8 mouse cellular contexts compared by ENCODE assay signal in the genomic region with DNA sequence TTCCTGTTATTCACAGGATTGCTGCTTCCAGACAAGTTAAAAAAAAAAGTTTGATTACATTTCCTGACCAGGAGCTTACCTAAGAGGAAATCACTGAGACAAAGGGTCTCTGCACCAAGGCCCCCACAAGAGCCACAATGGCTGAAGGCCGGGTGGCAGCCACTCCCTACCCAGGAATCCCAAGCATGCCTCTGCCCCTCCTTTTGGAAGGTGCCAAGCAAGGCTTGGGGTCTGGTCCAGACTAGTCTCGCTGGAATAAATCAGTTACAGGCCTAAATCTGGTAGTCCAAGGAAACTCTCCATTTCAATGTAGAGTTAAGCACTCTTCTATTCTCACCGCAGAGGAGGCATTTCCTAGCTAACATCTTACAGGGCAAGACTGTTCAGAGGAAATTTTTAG.
DNase-seq lines count a peak whose midpoint lies in the region; ATAC-seq lines count a peak whose summit lies in the region.

No protein-coding gene starts in this region.

- peak; percentile 7 for DNase-seq in testis, postnatal 14 days (ENCODE audit: low spot score)
- no peak for DNase-seq in testis, postnatal 10 days (ENCODE audit: low spot score)
- peak; percentile 45 for DNase-seq in heart, postnatal 25 days (ENCODE audit: low spot score)
- DNase-seq in layer of hippocampus, postnatal 10 days (ENCODE audit: low spot score in 2 of 2): no peak
- no peak for DNase-seq in right cerebral cortex, postnatal 10 days (ENCODE audit: low spot score in 2 of 2)

- peaks cover 55% of the 10 kb centered on the region for H3K4me1 ChIP-seq in limb, embryonic 12.5 days (replicated peaks)
- 0 out of 2 replicates have a peak, but pooled peaks cover 9% of the 10 kb centered on the region for H3K4me1 ChIP-seq in neural tube, embryonic 14.5 days (ENCODE audit: control insufficient read depth, insufficient read depth, low read length)

- no peaks in the 10 kb centered on the region for H3K36me3 ChIP-seq in limb, embryonic 12.5 days
- no peaks in the 10 kb centered on the region for H3K36me3 ChIP-seq in neural tube, embryonic 14.5 days (ENCODE audit: control insufficient read depth, insufficient read depth, low read length)

- H3K9ac ChIP-seq in limb, embryonic 12.5 days (replicated peaks): no peak overlapping the region
- H3K9ac ChIP-seq in neural tube, embryonic 14.5 days (replicated peaks; ENCODE audit: low read depth, low read length): no peak overlapping the region

- H3K4me3 ChIP-seq in limb, embryonic 12.5 days (replicated peaks): peak overlapping the region; percentile 74; the same call in 1 of the 2 replicates
- H3K4me3 ChIP-seq in neural tube, embryonic 14.5 days (ENCODE audit: low read depth, low read length): no peak overlapping the region

- H3K27me3 ChIP-seq in limb, embryonic 12.5 days: peaks cover 19% of the 10 kb centered on the region
- no peaks in the 10 kb centered on the region for H3K27me3 ChIP-seq in neural tube, embryonic 14.5 days (ENCODE audit: control insufficient read depth, insufficient read depth, low read length)

- WGBS in limb, embryonic 12.5 days: 14% methylated on average over 3 of the region's 3 CpGs
- WGBS in neural tube, embryonic 14.5 days: 34% methylated on average over 3 of the region's 3 CpGs

- H3K4me2 ChIP-seq in limb, embryonic 12.5 days: peak overlapping the region; percentile 98
- H3K4me2 ChIP-seq in neural tube, embryonic 14.5 days (ENCODE audit: low read depth, low read length): peak overlapping the region; percentile 91

- no peaks in the 10 kb centered on the region for H3K9me3 ChIP-seq in limb, embryonic 12.5 days
- no peaks in the 10 kb centered on the region for H3K9me3 ChIP-seq in neural tube, embryonic 14.5 days (ENCODE audit: control insufficient read depth, low read length)

- peak overlapping the region; percentile 87 for H3K27ac ChIP-seq in limb, embryonic 12.5 days
- peak overlapping the region; percentile 23; the same call in 1 of the 2 replicates for H3K27ac ChIP-seq in neural tube, embryonic 14.5 days (ENCODE audit: low read depth, low read length)

- intact Hi-C loops in heart, postnatal 25 days (cut with DNase I): no loop called here

- no peak for ATAC-seq in limb, embryonic 12.5 days (ENCODE audit: insufficient number of reproducible peaks, insufficient read depth, low FRiP score, low TSS enrichment, low read depth)
- ATAC-seq in neural tube, embryonic 14.5 days (ENCODE audit: low read depth): no peak
- no peak for ATAC-seq in activated CD4-positive, CD25-positive, alpha-beta regulatory T cell, adult 4 months

Comparison
In these comparisons a context has a peak if more than half of its experiments do, and no peak if none do; other contexts are left out.
1. DNase-seq: peak in testis, postnatal 14 days (single experiment) and heart, postnatal 25 days (single experiment); none in testis, postnatal 10 days (single experiment), layer of hippocampus, postnatal 10 days (0 of 2) and right cerebral cortex, postnatal 10 days (0 of 2).